In the genomic region with DNA sequence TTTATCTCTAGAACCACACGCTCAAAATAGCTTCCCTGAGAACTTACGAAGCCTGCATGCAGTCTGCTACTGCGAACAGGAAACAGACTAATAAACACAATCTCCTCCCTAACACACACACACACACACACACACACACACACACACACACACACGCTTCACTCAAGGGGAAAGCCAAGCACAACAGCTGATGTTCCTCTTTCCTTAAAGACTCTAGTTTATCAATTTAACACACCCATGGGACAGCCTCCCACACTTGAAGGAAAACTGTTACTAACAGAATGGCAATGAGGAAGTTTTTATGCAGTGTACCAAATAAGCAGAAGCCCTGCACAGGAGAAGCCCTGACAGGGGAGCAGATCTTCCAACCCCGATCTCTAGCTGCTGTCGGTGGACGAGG, we compare ENCODE assay signal across 8 mouse cellular contexts.
DNase-seq lines count a peak whose midpoint lies in the region; ATAC-seq lines count a peak whose summit lies in the region.

No protein-coding gene starts in this region.

- H3K9ac ChIP-seq in heart, embryonic 11.5 days (ENCODE audit: low read depth, low read length), result no peak overlapping the region
- no peak overlapping the region for H3K9ac ChIP-seq in kidney, embryonic 15.5 days
- no peak overlapping the region for H3K9ac ChIP-seq in forebrain, embryonic 11.5 days (ENCODE audit: low read length)

- ATAC-seq in heart, embryonic 11.5 days (replicated peaks; ENCODE audit: insufficient number of reproducible peaks, low FRiP score, low TSS enrichment), result no peak
- peak; percentile 53; the same call in 1 of the 2 replicates for ATAC-seq in kidney, embryonic 15.5 days (replicated peaks; ENCODE audit: low FRiP score)
- ATAC-seq in monocyte, adult 5-6 weeks (replicated peaks; ENCODE audit: insufficient number of reproducible peaks, low FRiP score, low TSS enrichment, poor library complexity, severe bottlenecking), result peak; percentile 60
- no peak for ATAC-seq in erythroid progenitor cell, adult 5-6 weeks (replicated peaks; ENCODE audit: low FRiP score, poor library complexity, severe bottlenecking)
- ATAC-seq in forebrain, embryonic 11.5 days (replicated peaks; ENCODE audit: low FRiP score), result no peak

- no peak overlapping the region for H3K27ac ChIP-seq in heart, embryonic 11.5 days (ENCODE audit: low read depth, low read length)
- H3K27ac ChIP-seq in kidney, embryonic 15.5 days, result 0 out of 2 replicates have a peak overlapping the region, but pooled peaks have one; percentile 27
- H3K27ac ChIP-seq in forebrain, embryonic 11.5 days (ENCODE audit: low read depth, low read length), result no peak overlapping the region

- DNase-seq in heart, adult 11 months, result peak; percentile 97
- DNase-seq in c-Kit-positive CD71-negative TER-119-negative erythroid progenitor cells, embryonic 14.5 days (ENCODE audit: low read depth), result peak; percentile 18
- no peak for DNase-seq in retina, postnatal 1 day
- DNase-seq in forebrain, embryonic 11.5 days (ENCODE audit: low spot score), result no peak

- H3K9me3 ChIP-seq in heart, embryonic 11.5 days (replicated peaks; ENCODE audit: control insufficient read depth, low read length), result no peaks in the 10 kb centered on the region
- H3K9me3 ChIP-seq in kidney, embryonic 15.5 days (replicated peaks), result no peaks in the 10 kb centered on the region
- H3K9me3 ChIP-seq in forebrain, embryonic 11.5 days (ENCODE audit: control insufficient read depth, low read length), result no peaks in the 10 kb centered on the region

- peaks cover 2% of the 10 kb centered on the region; the same call in 1 of the 2 replicates for H3K27me3 ChIP-seq in heart, embryonic 11.5 days (ENCODE audit: control insufficient read depth, insufficient read depth, low read length)
- peaks cover 54% of the 10 kb centered on the region for H3K27me3 ChIP-seq in kidney, embryonic 15.5 days
- no peaks in the 10 kb centered on the region for H3K27me3 ChIP-seq in forebrain, embryonic 11.5 days (ENCODE audit: control insufficient read depth, insufficient read depth, low read length)

- no peaks in the 10 kb centered on the region for H3K36me3 ChIP-seq in heart, embryonic 11.5 days (ENCODE audit: control insufficient read depth, insufficient read depth, low read length)
- no peaks in the 10 kb centered on the region for H3K36me3 ChIP-seq in kidney, embryonic 15.5 days
- no peaks in the 10 kb centered on the region for H3K36me3 ChIP-seq in forebrain, embryonic 11.5 days (ENCODE audit: control insufficient read depth, insufficient read depth, low read length)

- peaks cover 22% of the 10 kb centered on the region for H3K4me1 ChIP-seq in heart, embryonic 11.5 days (ENCODE audit: control insufficient read depth, insufficient read depth, low read length)
- H3K4me1 ChIP-seq in kidney, embryonic 15.5 days, result peaks cover 46% of the 10 kb centered on the region
- no peaks in the 10 kb centered on the region for H3K4me1 ChIP-seq in forebrain, embryonic 11.5 days (replicated peaks; ENCODE audit: control insufficient read depth, insufficient read depth, low read length)

- WGBS in heart, embryonic 11.5 days (ENCODE audit: insufficient replicate concordance), result 25% methylated on average over 7 of the region's 7 CpGs
- 20% methylated on average over 7 of the region's 7 CpGs for WGBS in kidney, embryonic 15.5 days
- 84% methylated on average over 7 of the region's 7 CpGs for WGBS in forebrain, embryonic 11.5 days

- no peak overlapping the region for H3K4me3 ChIP-seq in heart, embryonic 11.5 days (ENCODE audit: low read depth, low read length)
- no peak overlapping the region for H3K4me3 ChIP-seq in kidney, embryonic 15.5 days (replicated peaks)
- H3K4me3 ChIP-seq in forebrain, embryonic 11.5 days (ENCODE audit: low read depth, low read length), result no peak overlapping the region

- no peak overlapping the region for H3K4me2 ChIP-seq in heart, embryonic 11.5 days
- H3K4me2 ChIP-seq in kidney, embryonic 15.5 days, result no peak overlapping the region
- H3K4me2 ChIP-seq in forebrain, embryonic 11.5 days (ENCODE audit: low read depth, low read length, severe bottlenecking), result no peak overlapping the region

Comparison
In these comparisons a context has a peak if more than half of its experiments do, and no peak if none do; other contexts are left out.
1. DNase-seq: peak in heart, adult 11 months (single experiment) and c-Kit-positive CD71-negative TER-119-negative erythroid progenitor cells, embryonic 14.5 days (single experiment); none in retina, postnatal 1 day (single experiment) and forebrain, embryonic 11.5 days (single experiment).
2. ATAC-seq: peak in kidney, embryonic 15.5 days (single experiment) and monocyte, adult 5-6 weeks (single experiment); none in heart, embryonic 11.5 days (single experiment), erythroid progenitor cell, adult 5-6 weeks (single experiment) and forebrain, embryonic 11.5 days (single experiment).